Mouse (Mus musculus): ENCODE measurements around the gene Tspan15.

DNA sequence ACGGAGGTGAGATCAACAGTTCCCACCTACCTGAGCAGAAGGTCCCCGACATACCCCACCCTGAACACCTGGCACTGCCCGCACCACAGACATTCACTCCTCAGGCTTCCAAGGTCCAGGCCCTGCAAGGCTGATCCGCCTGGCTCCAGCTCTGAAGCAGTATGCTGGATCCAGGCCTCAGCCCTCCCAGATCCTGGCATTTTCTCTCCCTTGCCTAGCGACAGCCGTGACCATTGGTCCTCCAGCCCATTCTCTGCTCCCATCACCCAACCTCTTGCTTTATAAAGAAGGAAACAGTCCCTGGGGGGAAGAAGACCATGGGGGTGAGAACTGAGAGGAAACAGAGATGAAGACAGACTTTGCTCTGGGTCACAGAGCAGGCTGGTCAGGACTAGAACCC, 37.0 kb downstream of the Tspan15 start:
- no peak for TF ChIP-seq CTCF (IDR thresholded peaks at IDR 0.05; ENCODE audit: borderline replicate concordance, insufficient read depth, low read length)
- no peak for TF ChIP-seq POLR2A (IDR thresholded peaks at IDR 0.05; ENCODE audit: low read depth, low read length)

Data from embryonic fibroblast, embryonic 13.5 days (primary cell).